Mouse (Mus musculus) liver (tissue): ENCODE measurements around the gene Erlec1.
A peak's percentile ranks its signal among the peaks of the same experiment; 100 is the strongest.

Source experiments
- DNase-seq: peaks from one replicate; pipeline ENCODE4 v3.0.0-alpha.2; 2020; ENCODE audit warnings: mixed read lengths

The Erlec1 gene

GRCm38 (mm10) chr11:30954279-30954725 is at the start of gene Erlec1:
Gene Erlec1 (minus strand): TSS chr11:30954335.
- peak; percentile 90 for DNase-seq

DNA sequence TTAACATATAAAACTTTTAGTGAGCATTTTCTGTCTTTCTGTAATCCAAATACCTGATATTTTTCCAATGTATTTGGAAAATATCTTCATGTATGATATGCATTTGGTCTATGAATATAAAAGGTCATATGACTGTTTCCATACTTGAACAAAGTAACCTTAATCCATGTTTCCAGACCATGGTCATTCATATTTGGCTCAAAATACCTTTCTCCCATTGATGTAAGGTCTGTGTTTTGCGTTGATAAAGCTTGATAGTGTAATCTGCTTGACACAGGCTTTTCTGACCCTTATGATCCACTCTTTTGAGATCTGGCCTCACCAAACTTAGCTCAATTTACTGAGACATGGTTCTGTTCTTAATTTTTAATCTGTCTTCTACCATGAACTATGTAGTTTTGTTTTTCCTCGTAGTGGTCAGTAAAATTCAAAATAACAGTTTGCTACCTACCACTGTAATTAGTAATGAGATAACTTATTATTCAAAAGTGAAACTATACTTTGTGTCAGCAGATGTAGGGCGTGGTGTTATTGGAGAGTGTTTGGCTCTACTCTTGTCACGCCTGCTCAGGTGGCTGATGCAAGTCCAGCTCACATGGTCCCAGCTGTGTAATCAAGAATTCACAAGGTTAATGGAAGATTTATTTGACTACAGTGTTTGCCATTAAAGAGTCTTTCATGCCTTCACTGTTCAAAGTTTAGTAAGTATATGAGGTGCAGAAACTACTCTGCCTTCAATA is 47.2 kb upstream of the Erlec1 start:
- peak; percentile 72 for DNase-seq

GRCm38 (mm10) chr11:31000028-31000427 is 45.9 kb upstream of the Erlec1 start:
- DNase-seq = peak; percentile 41

DNA sequence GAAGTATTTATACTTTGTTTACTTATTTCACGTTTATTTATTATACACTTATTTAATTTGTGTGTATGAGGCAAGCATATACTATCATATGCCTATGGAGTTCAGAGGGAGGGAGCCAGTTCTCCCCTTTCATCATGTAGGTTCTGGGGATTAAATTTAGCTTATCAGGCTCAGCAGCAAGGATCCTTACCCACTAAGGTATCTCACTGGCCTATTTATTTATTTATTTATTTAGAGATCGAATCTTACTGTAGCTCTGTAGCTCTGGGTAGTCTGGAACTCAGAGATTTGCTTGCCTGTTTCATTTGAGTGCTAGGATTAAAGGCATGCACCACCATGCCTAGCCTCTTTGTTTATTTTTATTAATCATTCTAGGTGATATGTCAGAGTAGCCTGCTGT is 44.6 kb upstream of the Erlec1 start:
- DNase-seq = no peak

DNA sequence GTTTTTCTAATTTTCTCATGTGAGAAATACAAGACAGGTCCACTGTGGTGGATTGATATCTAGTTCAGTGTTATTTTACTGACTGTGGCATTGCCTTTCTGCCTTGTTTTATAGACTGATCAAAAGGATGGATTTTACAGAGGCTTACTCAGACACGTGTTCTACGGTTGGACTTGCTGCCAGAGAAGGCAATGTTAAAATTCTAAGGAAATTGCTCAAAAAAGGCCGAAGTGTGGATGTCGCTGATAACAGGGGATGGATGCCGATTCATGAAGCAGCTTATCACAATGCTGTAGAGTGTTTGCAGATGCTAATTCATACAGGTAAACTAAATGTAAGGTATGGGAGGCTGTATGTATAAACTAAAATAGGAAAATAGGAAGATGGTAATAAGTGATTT is 44.1 kb upstream of the Erlec1 start:
- peak; percentile 54 for DNase-seq

- DNase-seq = peak; percentile 67
These were observed 42.5 kb upstream of the Erlec1 start for GRCm38 (mm10) chr11:30996670-30997069.

DNA sequence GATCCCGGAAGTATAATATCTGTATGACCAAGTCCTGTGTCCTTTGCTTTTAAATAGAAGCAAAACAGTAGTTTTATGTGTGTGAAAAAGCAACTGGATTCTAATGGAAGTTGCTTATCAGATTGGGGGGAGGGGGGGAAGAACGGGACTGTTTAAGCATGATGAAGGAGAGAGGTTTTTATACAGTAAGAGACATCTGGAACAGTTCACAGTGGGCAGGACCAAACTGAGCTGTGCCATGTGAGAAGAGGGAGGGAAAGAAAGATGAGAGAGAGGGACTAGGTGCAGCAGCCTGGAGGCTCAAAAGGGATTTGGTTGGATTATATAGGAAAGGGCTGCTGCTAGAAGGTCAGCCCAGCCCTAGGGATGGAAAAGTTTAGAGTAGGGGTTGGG is 32.5 kb upstream of the Erlec1 start:
- peak; percentile 18 for DNase-seq

DNA sequence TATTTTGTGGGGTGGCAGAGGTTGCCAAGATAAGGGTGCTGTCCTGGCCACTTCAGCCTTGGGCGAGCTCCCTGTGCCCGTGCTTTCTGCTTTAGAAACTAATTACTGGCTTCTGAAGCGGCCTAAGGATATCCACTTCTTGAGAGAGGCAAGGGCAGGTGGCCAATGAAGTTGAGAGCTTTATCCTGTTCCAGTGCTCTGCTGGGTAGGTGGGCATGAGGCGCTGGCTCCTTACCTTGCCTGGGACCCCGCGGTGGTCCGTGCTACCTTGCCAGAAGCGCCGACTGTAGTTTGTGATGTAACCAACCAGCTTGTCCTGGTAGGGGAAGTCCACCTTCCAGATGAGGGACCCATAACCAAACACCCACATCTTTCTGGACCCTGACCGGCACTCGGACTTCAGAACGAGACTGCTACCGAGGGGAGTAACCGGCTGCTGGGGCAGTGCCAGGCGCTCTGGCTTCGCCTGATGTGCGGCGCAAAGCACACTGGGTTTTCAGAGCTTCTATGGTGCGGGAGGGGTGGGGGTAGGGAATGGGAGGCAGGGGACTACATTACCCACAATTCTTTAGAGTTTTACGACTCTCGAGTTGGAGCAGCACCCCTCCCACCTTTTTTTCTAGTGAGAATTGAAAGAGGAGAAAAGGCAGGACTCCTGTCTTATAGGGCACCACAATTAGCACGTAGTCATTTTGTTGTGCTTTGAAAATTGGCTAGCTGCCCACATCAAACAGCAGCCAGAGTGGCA is 31.9 kb upstream of the Erlec1 start, which contains the start of gene Chac2:
Gene Chac2, minus strand, starts transcription at position 474 of the 748 bp plus-strand sequence.
- peak; percentile 93 for DNase-seq

GRCm38 (mm10) chr11:30985237-30985636 is 31.1 kb upstream of the Erlec1 start:
- no peak for DNase-seq

GRCm38 (mm10) chr11:30953469-30954154 is 523 bp downstream of the Erlec1 start:
- peak; percentile 69 for DNase-seq

DNA sequence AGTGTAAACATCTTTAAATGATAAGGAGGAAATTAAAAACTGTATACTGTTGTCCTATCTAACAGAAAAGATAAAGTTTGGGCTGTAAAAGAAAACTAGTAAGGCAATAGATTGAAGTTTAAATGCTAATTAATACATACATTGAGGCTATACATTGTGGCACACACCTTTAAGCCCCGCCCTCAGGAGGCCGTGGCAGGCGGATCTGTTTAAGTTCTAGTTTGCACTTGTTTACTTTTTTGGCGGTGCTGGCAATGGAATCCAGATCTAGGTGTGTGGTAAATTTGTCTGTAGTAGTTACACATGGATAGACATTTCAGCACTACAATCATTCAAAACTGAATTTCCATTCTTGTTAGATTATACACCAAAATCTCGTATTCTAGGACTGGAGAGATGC is 1.3 kb downstream of the Erlec1 start:
- DNase-seq = peak; percentile 78

DNA sequence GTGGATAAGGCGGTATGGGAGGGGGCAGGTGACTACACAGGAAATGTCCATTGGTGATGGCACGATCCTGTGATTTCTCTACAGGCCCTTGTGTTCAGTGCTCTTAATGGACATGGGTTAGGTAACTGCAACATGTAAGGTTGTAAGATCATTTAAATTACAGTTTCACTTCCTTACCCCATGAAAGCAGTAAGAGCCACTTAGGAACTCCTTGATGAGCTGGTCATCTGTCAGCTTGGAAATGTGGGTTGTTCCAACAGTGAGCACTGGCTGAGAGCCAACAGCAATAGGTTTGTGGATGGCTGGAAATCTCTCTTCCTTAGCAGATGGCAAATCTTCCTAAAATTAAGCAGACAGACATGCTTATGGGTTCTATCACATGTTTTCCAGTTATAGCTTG is 10.6 kb downstream of the Erlec1 start:
- DNase-seq = no peak

DNA sequence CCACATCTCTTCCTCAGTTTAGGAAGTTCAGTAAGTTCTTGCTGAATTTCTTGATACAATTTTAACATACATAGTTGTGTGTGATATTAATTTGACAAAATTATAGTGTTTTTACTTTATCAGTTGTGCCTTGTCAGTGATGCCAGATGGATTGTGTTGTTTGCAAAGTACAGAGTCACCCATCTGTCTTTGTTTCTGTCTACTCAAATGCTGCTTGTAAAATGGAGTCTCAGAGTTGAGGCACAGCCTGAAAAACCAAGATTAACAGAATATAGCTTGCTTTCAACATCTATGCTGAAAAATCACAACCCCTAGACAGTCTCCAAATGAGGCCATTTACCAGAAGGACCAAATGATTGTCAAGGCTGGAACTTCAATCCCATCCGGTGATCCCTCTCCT is 25.6 kb downstream of the Erlec1 start:
- no peak for DNase-seq

GRCm38 (mm10) chr11:30928079-30928478 is 26.1 kb downstream of the Erlec1 start:
- no peak for DNase-seq

GRCm38 (mm10) chr11:30923283-30923682 is 30.9 kb downstream of the Erlec1 start:
- no peak for DNase-seq

DNA sequence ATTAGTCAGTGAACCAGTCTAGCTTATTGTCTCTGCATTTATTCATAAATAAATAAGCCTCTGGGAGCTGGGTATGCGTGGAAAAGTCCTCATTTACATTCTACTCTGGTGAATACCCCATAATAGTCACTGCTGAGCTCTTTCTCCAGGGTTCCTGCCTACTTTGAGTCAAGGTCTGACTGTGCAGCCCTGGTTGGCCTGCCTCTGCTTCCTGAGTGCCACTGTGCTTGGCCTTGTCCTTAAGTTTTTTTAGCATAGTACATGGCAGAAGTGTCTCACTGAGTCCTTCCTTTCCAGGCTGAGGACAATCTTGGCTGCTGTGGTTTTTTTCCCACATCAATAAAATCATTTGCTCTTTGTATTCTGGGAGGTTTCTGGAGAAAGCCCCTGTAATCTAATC is 33.5 kb downstream of the Erlec1 start:
- DNase-seq = no peak

GRCm38 (mm10) chr11:30912311-30912710 is 41.8 kb downstream of the Erlec1 start:
- DNase-seq = no peak

- no peak for DNase-seq
These were observed 54.8 kb downstream of the Erlec1 start for GRCm38 (mm10) chr11:30899312-30899711.

- DNase-seq = no peak
These were observed 57.9 kb downstream of the Erlec1 start for GRCm38 (mm10) chr11:30896201-30896600.

- no peak for DNase-seq
These were observed 66.0 kb downstream of the Erlec1 start for GRCm38 (mm10) chr11:30888153-30888552.

DNA sequence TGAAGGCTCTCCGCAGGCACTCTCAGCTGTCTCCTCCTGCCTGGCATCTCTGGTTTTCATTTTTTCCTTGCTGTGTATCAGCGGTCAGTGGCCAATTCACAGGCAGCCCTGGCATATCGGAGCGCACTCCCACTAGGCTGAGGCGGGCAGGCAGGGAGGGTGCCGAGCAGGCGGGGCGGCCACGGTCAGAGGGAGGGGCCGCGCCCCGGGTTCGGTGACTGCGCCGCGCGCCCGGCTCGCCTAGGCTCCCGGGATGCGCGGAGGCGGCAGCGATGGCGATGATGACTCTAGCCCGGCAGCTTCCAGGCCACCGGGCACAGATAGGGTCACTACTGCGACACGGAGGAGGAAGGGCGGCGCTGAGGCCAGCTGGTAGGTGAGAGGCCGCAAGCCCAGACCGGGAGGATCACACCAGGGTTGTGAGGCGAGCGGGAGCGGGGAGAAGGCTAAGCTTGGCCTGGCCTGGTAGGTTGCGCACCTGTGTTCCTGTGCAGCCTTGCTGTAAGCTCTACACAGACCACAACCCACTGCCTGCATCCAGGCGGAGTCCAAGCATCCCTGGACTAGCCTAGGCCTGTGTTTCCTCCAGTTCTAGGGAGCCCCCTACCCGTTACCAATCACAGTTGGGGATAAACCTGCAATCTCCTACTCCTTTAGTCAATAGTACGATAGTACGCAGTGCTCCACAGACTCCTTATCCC is 68.8 kb downstream of the Erlec1 start, which contains the start of the genes Gpr75 and Asb3:
Gene Gpr75, plus strand, starts transcription at position 188 of the 701 bp plus-strand sequence.
Gene Asb3, plus strand, starts transcription at position 246 of the 701 bp plus-strand sequence.
- DNase-seq = peak; percentile 59
